Mouse (Mus musculus): ENCODE data around the gene Olfr120. TPM values are rescaled to one million over a fixed set of nuclear protein-coding genes. Genes with fewer than 3 reads are reported as not detected.
"Not testable (repeated sequence)": the region's sequence is repeated elsewhere in the genome, so short reads cannot be mapped to it uniquely, and the experiment has no call there.

The Olfr120 gene
- not detected in 2 replicates for polyA plus RNA-seq (2012; rRNA removed)

DNA sequence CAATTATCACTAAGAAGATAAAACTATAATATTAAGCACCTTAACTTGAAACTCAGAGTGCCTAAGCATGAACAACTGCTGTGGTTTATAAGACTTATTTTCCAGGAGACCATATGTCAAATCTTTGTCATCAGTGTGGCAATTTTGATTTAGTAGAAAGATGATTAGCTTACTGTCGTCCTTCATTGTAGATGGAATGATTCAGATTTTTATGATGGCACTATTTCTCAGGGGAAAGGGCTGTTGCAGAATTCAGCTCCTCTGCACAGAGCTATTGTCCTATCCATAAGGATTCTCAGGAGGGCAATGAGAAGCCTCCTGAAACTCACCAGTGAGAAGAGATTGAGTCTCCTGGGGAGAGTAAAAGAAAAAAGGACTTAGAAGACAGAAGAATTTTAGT is at the start of gene Olfr120:
Gene Olfr120, plus strand, starts transcription at position 301 of the 400 bp plus-strand sequence.
- Histone ChIP-seq H3K27ac (ENCODE audit: insufficient read depth, low read length) (no peak within 1 kb of the TSS), H3K36me3 (ENCODE audit: control insufficient read depth, insufficient read depth, low read length) (no peaks in the 10 kb centered on the region), H3K4me1 (ENCODE audit: control insufficient read depth, insufficient read depth, insufficient read length) (no peaks in the 10 kb centered on the region), H3K4me3 (ENCODE audit: extremely low read depth, insufficient read depth, insufficient read length) (no peak within 1 kb of the TSS), H3K27me3 (ENCODE audit: control insufficient read depth, insufficient read depth, low read length) (no peaks in the 10 kb centered on the region)
- no peak for DNase-seq (ENCODE audit: low read depth in 1 of 2, low spot score in 2 of 2)
- 68% methylated on average over 1 of the region's 1 CpGs for WGBS
- TF ChIP-seq POLR2A (IDR thresholded peaks at IDR 0.05; ENCODE audit: low read depth, low read length) = no peak
- TF ChIP-seq CTCF (IDR thresholded peaks at IDR 0.05; ENCODE audit: extremely low read depth, insufficient read depth, insufficient read length, insufficient replicate concordance) = no peak

DNA sequence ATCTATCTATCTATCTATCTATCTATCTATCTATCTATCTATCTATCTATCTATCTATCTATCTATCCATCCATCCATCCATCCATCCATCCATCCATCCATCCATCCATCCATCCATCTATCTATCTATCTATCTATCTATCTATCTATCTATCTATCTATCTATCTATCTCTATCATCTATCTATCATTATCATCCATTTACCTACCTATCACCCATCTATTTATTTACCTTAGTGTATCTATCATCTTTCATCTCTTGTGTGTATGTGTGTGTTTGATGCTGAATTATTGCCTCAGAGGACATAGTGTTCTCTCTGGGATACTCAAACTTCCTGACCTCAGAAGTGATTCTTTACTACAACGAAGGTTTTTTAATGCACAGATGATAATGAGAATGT is 25.3 kb upstream of the Olfr120 start, which contains the start of gene Olfr119:
Gene Olfr119, plus strand, starts transcription at position 301 of the 400 bp plus-strand sequence.
- DNase-seq (ENCODE audit: low read depth in 1 of 2, low spot score in 2 of 2); H3K27ac ChIP-seq (ENCODE audit: insufficient read depth, low read length); H3K4me1 ChIP-seq (ENCODE audit: control insufficient read depth, insufficient read depth, insufficient read length); H3K4me3 ChIP-seq (ENCODE audit: extremely low read depth, insufficient read depth, insufficient read length); H3K27me3 ChIP-seq (ENCODE audit: control insufficient read depth, insufficient read depth, low read length); H3K36me3 ChIP-seq (ENCODE audit: control insufficient read depth, insufficient read depth, low read length): not testable (repeated sequence)
- 70% methylated on average over 1 of the region's 1 CpGs for WGBS

DNA sequence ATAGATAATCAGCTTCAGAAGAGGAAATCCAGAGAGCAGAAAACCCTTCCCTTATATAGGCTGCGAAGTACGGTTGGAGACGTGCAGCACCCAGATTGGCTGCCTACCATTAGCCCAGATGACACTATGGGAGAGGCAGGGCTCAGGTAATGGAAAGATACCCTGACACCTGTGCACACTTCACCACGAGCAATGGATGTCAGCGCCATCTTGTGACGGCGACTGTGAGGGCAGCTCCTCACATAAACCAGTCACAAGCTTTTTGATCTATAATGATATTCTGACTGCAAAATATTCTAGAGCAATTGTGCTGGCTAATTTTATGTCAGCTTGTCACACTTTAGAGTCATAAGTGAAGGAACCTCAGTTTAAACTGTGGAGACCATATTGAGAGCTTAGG is 16.5 kb downstream of the Olfr120 start:
- 58% methylated on average over 7 of the region's 7 CpGs for WGBS
- Histone ChIP-seq H3K27ac (ENCODE audit: insufficient read depth, low read length) (no peak overlapping the region), H3K4me3 (ENCODE audit: extremely low read depth, insufficient read depth, insufficient read length) (no peak overlapping the region), H3K4me1 (ENCODE audit: control insufficient read depth, insufficient read depth, insufficient read length) (no peaks in the 10 kb centered on the region), H3K36me3 (ENCODE audit: control insufficient read depth, insufficient read depth, low read length) (no peaks in the 10 kb centered on the region), H3K27me3 (ENCODE audit: control insufficient read depth, insufficient read depth, low read length) (no peaks in the 10 kb centered on the region)
- no peak for DNase-seq (ENCODE audit: low read depth in 1 of 2, low spot score in 2 of 2)
- TF ChIP-seq CTCF (IDR thresholded peaks at IDR 0.05; ENCODE audit: extremely low read depth, insufficient read depth, insufficient read length, insufficient replicate concordance) = no peak
- TF ChIP-seq POLR2A (IDR thresholded peaks at IDR 0.05; ENCODE audit: low read depth, low read length) = no peak

DNA sequence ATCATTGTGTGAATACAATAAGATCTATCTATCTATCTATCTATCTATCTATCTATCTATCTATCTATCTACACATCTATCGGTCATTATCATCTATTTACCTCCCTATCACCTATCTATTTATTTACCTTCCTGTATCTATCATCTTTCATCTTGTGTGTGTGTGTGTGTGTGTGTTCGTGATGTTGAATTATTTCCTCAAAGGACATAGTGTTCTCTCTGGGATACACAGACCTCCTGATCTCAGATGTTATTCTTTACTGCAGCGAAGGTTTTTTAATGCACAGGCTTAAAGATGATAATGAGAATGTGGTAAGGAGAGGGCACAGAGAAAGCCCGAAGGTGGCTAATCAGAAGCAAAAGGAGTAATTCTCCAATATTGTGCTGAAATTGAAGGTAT is 46.7 kb downstream of the Olfr120 start, which contains the start of gene Olfr122:
Gene Olfr122, plus strand, starts transcription at position 301 of the 400 bp plus-strand sequence.
- no peak within 1 kb of the TSS for H3K27ac ChIP-seq (ENCODE audit: insufficient read depth, low read length)
- H3K36me3 ChIP-seq (ENCODE audit: control insufficient read depth, insufficient read depth, low read length) = no peaks in the 10 kb centered on the region
- no peaks in the 10 kb centered on the region for H3K27me3 ChIP-seq (ENCODE audit: control insufficient read depth, insufficient read depth, low read length)
- DNase-seq (ENCODE audit: low read depth in 1 of 2, low spot score in 2 of 2) = no peak
- TF ChIP-seq CTCF (IDR thresholded peaks at IDR 0.05; ENCODE audit: extremely low read depth, insufficient read depth, insufficient read length, insufficient replicate concordance) = no peak
- TF ChIP-seq POLR2A (IDR thresholded peaks at IDR 0.05; ENCODE audit: low read depth, low read length) = no peak
- no peak within 1 kb of the TSS for H3K4me3 ChIP-seq (ENCODE audit: extremely low read depth, insufficient read depth, insufficient read length)
- WGBS = 77% methylated on average over 4 of the region's 4 CpGs
- H3K4me1 ChIP-seq (ENCODE audit: control insufficient read depth, insufficient read depth, insufficient read length) = no peaks in the 10 kb centered on the region

Other genes with a start within 250 kb of the Olfr120 start
- 2.7 and 4.5 TPM in 2 replicates for gene H2-M2, start 238.3 kb upstream of the Olfr120 start, polyA plus RNA-seq (2012; rRNA removed)
- 0.05 TPM in 1 of 2 replicates, not detected in the other for gene Olfr110, start 229.3 kb upstream of the Olfr120 start, polyA plus RNA-seq (2012; rRNA removed)
- 0.27 and 0.29 TPM in 2 replicates for gene Olfr111, start 213.8 kb upstream of the Olfr120 start, polyA plus RNA-seq (2012; rRNA removed)
- not detected in 2 replicates for gene Olfr112, start 152.4 kb upstream of the Olfr120 start, polyA plus RNA-seq (2012; rRNA removed)
- not detected in 2 replicates for gene Olfr113, start 144.1 kb upstream of the Olfr120 start, polyA plus RNA-seq (2012; rRNA removed)
- not detected in 2 replicates for gene Olfr114, start 129.1 kb upstream of the Olfr120 start, polyA plus RNA-seq (2012; rRNA removed)
- not detected in 2 replicates for gene Olfr115, start 94.7 kb upstream of the Olfr120 start, polyA plus RNA-seq (2012; rRNA removed)
- not detected in 2 replicates for gene Olfr116, start 94.6 kb upstream of the Olfr120 start, polyA plus RNA-seq (2012; rRNA removed)
- not detected in 2 replicates for gene Olfr117, start 58.0 kb upstream of the Olfr120 start, polyA plus RNA-seq (2012; rRNA removed)
- not detected in 2 replicates for gene Olfr118, start 54.8 kb upstream of the Olfr120 start, polyA plus RNA-seq (2012; rRNA removed)
- not detected in 2 replicates for gene Olfr119, start 25.2 kb upstream of the Olfr120 start, polyA plus RNA-seq (2012; rRNA removed)
- gene Olfr121, start 27.0 kb downstream of the Olfr120 start, polyA plus RNA-seq (2012; rRNA removed) = not detected in 2 replicates
- not detected in 2 replicates for gene Olfr122, start 46.8 kb downstream of the Olfr120 start, polyA plus RNA-seq (2012; rRNA removed)
- not detected in 2 replicates for gene Olfr123, start 71.7 kb downstream of the Olfr120 start, polyA plus RNA-seq (2012; rRNA removed)
- not detected in 2 replicates for gene Olfr124, start 78.1 kb downstream of the Olfr120 start, polyA plus RNA-seq (2012; rRNA removed)
- not detected in 2 replicates for gene Olfr125, start 111.1 kb downstream of the Olfr120 start, polyA plus RNA-seq (2012; rRNA removed)
- gene Olfr126, start 125.7 kb downstream of the Olfr120 start, polyA plus RNA-seq (2012; rRNA removed) = not detected in 2 replicates
- not detected in 2 replicates for gene Olfr127, start 178.6 kb downstream of the Olfr120 start, polyA plus RNA-seq (2012; rRNA removed)
- gene Olfr128, start 198.7 kb downstream of the Olfr120 start, polyA plus RNA-seq (2012; rRNA removed) = not detected in 2 replicates
- not detected in 2 replicates for gene Olfr761, start 231.3 kb downstream of the Olfr120 start, polyA plus RNA-seq (2012; rRNA removed)

Measured in spleen, adult 2 months (tissue).